Mouse (Mus musculus): ENCODE data around the gene Srgap2. TPM values are rescaled to one million over a fixed set of nuclear protein-coding genes. Genes with fewer than 3 reads are reported as not detected.

Gene Srgap2
- polyA plus RNA-seq, 1 experiment from 2014 or later: 16.7 TPM

- Histone ChIP-seq H3K4me3 (ENCODE audit: low read length) (peak within 1 kb of the TSS; percentile 73), H3K9me3 (ENCODE audit: control insufficient read depth, low read length) (no peaks in the 10 kb centered on the region), H3K4me1 (replicated peaks; ENCODE audit: control insufficient read depth, insufficient read depth, low read length) (peaks cover 39% of the 10 kb centered on the region), H3K27me3 (ENCODE audit: control insufficient read depth, insufficient read depth, low read depth, low read length) (peaks cover 13% of the 10 kb centered on the region; the same call in 1 of the 2 replicates), H3K36me3 (ENCODE audit: control insufficient read depth, insufficient read depth, low read length) (no peaks in the 10 kb centered on the region), H3K4me2 (ENCODE audit: low read depth, low read length) (peak within 1 kb of the TSS; percentile 96), H3K9ac (ENCODE audit: low read length) (peak within 1 kb of the TSS; percentile 75), H3K27ac (ENCODE audit: low read length) (no peak within 1 kb of the TSS)
- 1% methylated on average over 38 of the region's 60 CpGs for WGBS
- ATAC-seq (ENCODE audit: low read depth): peak; percentile 65
Measured at GRCm38 (mm10) chr1:131245089-131245856, 281.9 kb downstream of the Srgap2 start, which contains the start of gene Rassf5. Rassf5 (minus strand) TSS chr1:131245258.

DNA sequence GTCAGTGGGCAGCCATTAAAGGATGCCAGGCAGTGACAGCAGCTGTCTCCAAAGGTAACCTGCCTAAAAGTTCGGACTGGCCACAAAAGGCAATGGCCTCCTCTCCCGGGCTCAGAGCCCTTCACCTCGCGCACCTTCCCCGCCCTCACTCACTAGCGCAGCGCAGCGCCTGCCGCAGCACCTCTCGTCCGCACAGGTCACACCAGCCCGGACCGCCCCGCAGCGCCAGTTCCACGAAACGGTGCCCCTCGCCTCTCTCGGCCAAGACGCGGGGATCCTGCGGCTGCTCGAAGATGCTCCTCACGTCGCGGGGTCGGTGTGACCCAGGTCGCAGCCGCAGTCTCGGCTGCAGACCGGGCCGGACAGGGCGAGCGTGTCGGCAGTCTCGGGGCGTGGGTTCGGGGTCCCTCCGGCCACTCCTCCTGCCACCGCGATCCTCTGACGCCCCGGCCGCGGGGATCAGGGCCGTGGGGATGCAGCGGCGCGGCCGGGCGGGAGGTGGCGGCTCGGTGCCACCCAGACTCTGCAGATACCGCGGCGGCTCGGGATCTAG is 282.5 kb downstream of the Srgap2 start:
- no peaks in the 10 kb centered on the region for H3K36me3 ChIP-seq (ENCODE audit: control insufficient read depth, insufficient read depth, low read length)
- peaks cover 13% of the 10 kb centered on the region for H3K27me3 ChIP-seq (ENCODE audit: control insufficient read depth, insufficient read depth, low read depth, low read length)
- peak; percentile 4; the same call in 1 of the 2 replicates for ATAC-seq (ENCODE audit: low read depth)
- H3K9ac ChIP-seq (ENCODE audit: low read length): peak overlapping the region; percentile 75
- H3K9me3 ChIP-seq (ENCODE audit: control insufficient read depth, low read length): no peaks in the 10 kb centered on the region
- WGBS: 2% methylated on average over 56 of the region's 57 CpGs
- peaks cover 46% of the 10 kb centered on the region for H3K4me1 ChIP-seq (replicated peaks; ENCODE audit: control insufficient read depth, insufficient read depth, low read length)
- peak overlapping the region; percentile 73 for H3K4me3 ChIP-seq (ENCODE audit: low read length)
- peak overlapping the region; percentile 96 for H3K4me2 ChIP-seq (ENCODE audit: low read depth, low read length)
- no peak overlapping the region for H3K27ac ChIP-seq (ENCODE audit: low read length)

- Histone ChIP-seq H3K4me3 (ENCODE audit: low read length) (peak overlapping the region; percentile 9; the same call in 1 of the 2 replicates), H3K4me1 (replicated peaks; ENCODE audit: control insufficient read depth, insufficient read depth, low read length) (peaks cover 56% of the 10 kb centered on the region), H3K36me3 (ENCODE audit: control insufficient read depth, insufficient read depth, low read length) (no peaks in the 10 kb centered on the region), H3K9ac (ENCODE audit: low read length) (no peak overlapping the region), H3K27ac (ENCODE audit: low read length) (no peak overlapping the region), H3K4me2 (ENCODE audit: low read depth, low read length) (peak overlapping the region; percentile 30), H3K9me3 (ENCODE audit: control insufficient read depth, low read length) (no peaks in the 10 kb centered on the region), H3K27me3 (ENCODE audit: control insufficient read depth, insufficient read depth, low read depth, low read length) (peaks cover 10% of the 10 kb centered on the region)
- ATAC-seq (ENCODE audit: low read depth): no peak
- WGBS: 32% methylated on average over 6 of the region's 6 CpGs
Measured at GRCm38 (mm10) chr1:131242956-131243355, 284.2 kb downstream of the Srgap2 start.

- 72% methylated on average over 12 of the region's 12 CpGs for WGBS
- no peak for ATAC-seq (ENCODE audit: low read depth)
- Histone ChIP-seq H3K4me3 (ENCODE audit: low read length) (no peak overlapping the region), H3K27me3 (ENCODE audit: control insufficient read depth, insufficient read depth, low read depth, low read length) (peaks cover 10% of the 10 kb centered on the region), H3K9ac (ENCODE audit: low read length) (no peak overlapping the region), H3K27ac (ENCODE audit: low read length) (peak overlapping the region; percentile 37), H3K9me3 (ENCODE audit: control insufficient read depth, low read length) (no peaks in the 10 kb centered on the region), H3K4me1 (replicated peaks; ENCODE audit: control insufficient read depth, insufficient read depth, low read length) (peaks cover 33% of the 10 kb centered on the region), H3K4me2 (ENCODE audit: low read depth, low read length) (no peak overlapping the region), H3K36me3 (ENCODE audit: control insufficient read depth, insufficient read depth, low read length) (no peaks in the 10 kb centered on the region)
Measured at GRCm38 (mm10) chr1:131239576-131240193, 287.5 kb downstream of the Srgap2 start.

DNA sequence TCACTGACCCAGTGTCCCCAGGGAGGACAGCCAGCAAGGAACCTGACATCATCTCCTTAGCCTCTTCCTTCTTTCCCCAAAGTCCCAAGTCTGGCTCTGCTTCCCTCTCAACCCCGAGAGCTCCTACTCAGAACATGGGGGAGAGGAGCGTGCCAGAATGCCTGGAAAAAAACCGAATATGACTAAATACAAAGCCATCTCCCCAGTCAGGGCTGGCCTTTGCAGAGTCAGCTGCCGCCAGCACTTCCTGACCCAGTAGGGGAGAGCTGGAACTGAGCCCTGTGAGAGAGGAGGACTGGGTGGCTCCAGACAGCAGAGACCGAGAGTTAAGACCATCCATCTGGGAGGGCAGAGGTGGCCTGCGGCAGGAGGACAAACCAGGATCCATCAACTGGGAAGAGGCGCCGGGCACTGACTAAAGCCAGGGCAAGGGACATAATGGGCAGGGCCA is 288.2 kb downstream of the Srgap2 start:
- Histone ChIP-seq H3K27ac (ENCODE audit: low read length) (peak overlapping the region; percentile 70), H3K4me1 (replicated peaks; ENCODE audit: control insufficient read depth, insufficient read depth, low read length) (peaks cover 30% of the 10 kb centered on the region), H3K9me3 (ENCODE audit: control insufficient read depth, low read length) (no peaks in the 10 kb centered on the region), H3K4me3 (ENCODE audit: low read length) (no peak overlapping the region), H3K36me3 (ENCODE audit: control insufficient read depth, insufficient read depth, low read length) (no peaks in the 10 kb centered on the region), H3K27me3 (ENCODE audit: control insufficient read depth, insufficient read depth, low read depth, low read length) (peaks cover 6% of the 10 kb centered on the region), H3K4me2 (ENCODE audit: low read depth, low read length) (no peak overlapping the region), H3K9ac (ENCODE audit: low read length) (no peak overlapping the region)
- 42% methylated on average over 8 of the region's 8 CpGs for WGBS
- peak; percentile 87 for ATAC-seq (ENCODE audit: low read depth)

- Histone ChIP-seq H3K36me3 (ENCODE audit: control insufficient read depth, insufficient read depth, low read length) (no peaks in the 10 kb centered on the region), H3K4me1 (replicated peaks; ENCODE audit: control insufficient read depth, insufficient read depth, low read length) (peaks cover 21% of the 10 kb centered on the region), H3K9me3 (ENCODE audit: control insufficient read depth, low read length) (no peaks in the 10 kb centered on the region), H3K4me2 (ENCODE audit: low read depth, low read length) (no peak overlapping the region), H3K9ac (ENCODE audit: low read length) (no peak overlapping the region), H3K27ac (ENCODE audit: low read length) (no peak overlapping the region), H3K4me3 (ENCODE audit: low read length) (no peak overlapping the region), H3K27me3 (ENCODE audit: control insufficient read depth, insufficient read depth, low read depth, low read length) (no peaks in the 10 kb centered on the region; the same call in 1 of the 2 replicates)
- ATAC-seq (ENCODE audit: low read depth): no peak
- WGBS: 38% methylated on average over 7 of the region's 7 CpGs
Measured at GRCm38 (mm10) chr1:131236077-131236476, 291.1 kb downstream of the Srgap2 start.

Small RNA genes lying within 50 kb of the gene (microRNA-seq; reads per million reads assigned to microRNA genes)
- gene Gm24273: not detected

Other genes starting within 250 kb of the Srgap2 start
- 4.7 and 5.1 TPM in 2 replicates for gene Ikbke, start 247.7 kb downstream of the Srgap2 start, polyA plus RNA-seq (2015; fragmentation: Nextera tagmentation; extraction: Ambion mirVana)
- gene Fam72a, start 551 bp upstream of the Srgap2 start, polyA plus RNA-seq (2015; fragmentation: Nextera tagmentation; extraction: Ambion mirVana): 2.2 TPM in 2 replicates
- not detected in 2 replicates for gene Avpr1b, start 71.9 kb upstream of the Srgap2 start, polyA plus RNA-seq (2015; fragmentation: Nextera tagmentation; extraction: Ambion mirVana)
- gene Ctse, start 111.0 kb upstream of the Srgap2 start, polyA plus RNA-seq (2015; fragmentation: Nextera tagmentation; extraction: Ambion mirVana): 0.95 and 1.3 TPM in 2 replicates
- 2.3 and 2.6 TPM in 2 replicates for gene Rab7b, start 161.3 kb upstream of the Srgap2 start, polyA plus RNA-seq (2015; fragmentation: Nextera tagmentation; extraction: Ambion mirVana)
- gene Slc26a9, start 216.7 kb upstream of the Srgap2 start, polyA plus RNA-seq (2015; fragmentation: Nextera tagmentation; extraction: Ambion mirVana): 8.9 and 10.1 TPM in 2 replicates

Data from lung, embryonic 16.5 days (tissue).